Mouse (Mus musculus): ENCODE measurements around the gene Ube2q2. TPM values are rescaled to one million over a fixed set of nuclear protein-coding genes. Genes with fewer than 3 reads are reported as not detected.
"Not testable (repeated sequence)": the region's sequence is repeated elsewhere in the genome, so short reads cannot be mapped to it uniquely, and the experiment has no call there.

Ube2q2 gene
- total and polyA plus RNA-seq, 3 experiments, result 31.6 to 90.6 (median 74.3) TPM

DNA sequence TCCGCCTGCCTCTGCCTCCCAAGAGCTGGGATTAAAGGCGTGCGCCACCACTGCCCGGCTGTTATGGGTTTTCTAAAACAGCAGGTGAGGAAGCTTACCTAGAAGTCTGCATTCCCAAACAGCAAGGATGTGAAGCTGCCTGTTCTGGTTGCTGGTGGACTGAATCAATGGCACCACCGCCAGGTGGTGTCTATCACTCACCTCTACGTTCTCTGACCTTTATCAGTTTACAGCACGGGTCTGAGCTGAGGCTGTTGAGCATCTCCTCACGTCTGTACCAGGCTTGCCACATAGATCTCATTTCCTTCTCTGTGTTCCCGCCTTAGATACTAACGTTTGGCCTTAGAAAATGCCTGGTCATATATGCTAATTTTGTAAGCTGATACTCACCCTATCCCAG lies 80.4 kb downstream of the Ube2q2 start:
- Histone ChIP-seq H3K27me3 (ENCODE audit: insufficient read depth, low read length) (peaks cover 7% of the 10 kb centered on the region), H3K36me3 (replicated peaks) (peaks cover 17% of the 10 kb centered on the region), H3K4me1 (ENCODE audit: insufficient read depth, low read depth, low read length) (0 out of 2 replicates have a peak, but pooled peaks cover 2% of the 10 kb centered on the region), H3K4me3 (ENCODE audit: low read depth, low read length) (no peak overlapping the region), H3K9me3 (replicated peaks) (no peaks in the 10 kb centered on the region)
- DNase-seq (ENCODE audit: low spot score) (no peak), ATAC-seq (ENCODE audit: extremely low read depth, insufficient number of reproducible peaks, low FRiP score, poor library complexity, severe bottlenecking) (no peak)
- TF ChIP-seq POLR2AphosphoS5 (IDR thresholded peaks at IDR 0.05; ENCODE audit: insufficient replicate concordance, low read depth, low read length), result no peak
- no peak for TF ChIP-seq TAL1 (conservative IDR thresholded peaks at IDR 0.05; ENCODE audit: low read depth, low read length)
- TF ChIP-seq GATA1 (IDR thresholded peaks at IDR 0.05; ENCODE audit: borderline replicate concordance, low read length), result no peak

DNA sequence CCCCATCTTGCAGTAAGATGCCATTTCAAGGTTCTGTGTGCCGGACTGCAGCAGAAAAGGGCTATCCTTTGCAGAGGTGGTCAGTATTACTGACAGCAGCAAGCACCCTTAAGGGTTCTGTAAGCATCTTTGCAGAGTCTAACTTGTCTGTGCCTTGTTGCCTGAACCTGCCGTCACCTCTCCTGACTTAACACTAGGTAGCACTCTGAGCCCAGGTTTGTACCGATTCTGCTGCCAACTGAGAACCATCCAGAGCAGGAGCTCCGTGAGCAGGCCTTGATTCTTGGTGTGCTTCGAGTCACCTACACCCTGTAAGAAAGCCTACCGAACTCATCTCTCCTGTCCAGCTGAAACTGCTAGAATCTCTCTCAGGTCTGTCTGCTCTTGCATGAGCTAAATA lies 82.9 kb downstream of the Ube2q2 start:
- no peaks in the 10 kb centered on the region for H3K36me3 ChIP-seq (replicated peaks)
- no peak for DNase-seq (ENCODE audit: low spot score)
- no peak for ATAC-seq (ENCODE audit: extremely low read depth, insufficient number of reproducible peaks, low FRiP score, poor library complexity, severe bottlenecking)
- H3K4me1 ChIP-seq (ENCODE audit: insufficient read depth, low read depth, low read length), result 0 out of 2 replicates have a peak, but pooled peaks cover 2% of the 10 kb centered on the region
- H3K9me3 ChIP-seq (replicated peaks), result no peaks in the 10 kb centered on the region; the same call in 1 of the 2 replicates
- TF ChIP-seq CTCF (IDR thresholded peaks at IDR 0.05; ENCODE audit: low read depth, low read length) (no peak), GATA2 (IDR thresholded peaks at IDR 0.05; ENCODE audit: borderline replicate concordance, low read depth, low read length) (no peak), GATA1 (IDR thresholded peaks at IDR 0.05; ENCODE audit: borderline replicate concordance, low read length) (no peak), POLR2AphosphoS5 (IDR thresholded peaks at IDR 0.05; ENCODE audit: insufficient replicate concordance, low read depth, low read length) (no peak), TAL1 (conservative IDR thresholded peaks at IDR 0.05; ENCODE audit: low read depth, low read length) (no peak)
- H3K27me3 ChIP-seq (ENCODE audit: insufficient read depth, low read length), result peaks cover 7% of the 10 kb centered on the region
- no peak overlapping the region for H3K4me3 ChIP-seq (ENCODE audit: low read depth, low read length)

DNA sequence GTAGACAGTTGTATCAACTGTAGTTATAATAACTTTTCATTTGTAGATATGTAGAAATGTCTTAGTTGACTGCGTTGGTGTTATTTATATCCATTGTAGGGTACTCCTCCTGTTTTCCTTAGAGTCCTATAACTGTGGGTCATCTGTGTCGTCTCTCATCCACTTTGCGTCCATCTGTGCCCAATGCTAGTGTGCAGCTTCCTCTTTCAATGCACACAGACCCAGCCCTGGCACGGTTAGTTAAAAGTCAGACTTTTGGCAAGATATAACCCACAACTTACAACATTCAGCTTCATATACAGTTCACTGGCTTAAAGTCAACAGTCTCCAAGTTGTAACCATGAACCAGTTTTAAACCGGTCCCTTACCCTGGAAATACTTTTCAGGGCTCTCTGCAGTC lies 83.5 kb downstream of the Ube2q2 start:
- 0 out of 2 replicates have a peak, but pooled peaks cover 2% of the 10 kb centered on the region for H3K4me1 ChIP-seq (ENCODE audit: insufficient read depth, low read depth, low read length)
- H3K27me3 ChIP-seq (ENCODE audit: insufficient read depth, low read length), result peaks cover 7% of the 10 kb centered on the region
- no peak overlapping the region for H3K4me3 ChIP-seq (ENCODE audit: low read depth, low read length)
- ATAC-seq (ENCODE audit: extremely low read depth, insufficient number of reproducible peaks, low FRiP score, poor library complexity, severe bottlenecking), result no peak
- TF ChIP-seq CTCF (IDR thresholded peaks at IDR 0.05; ENCODE audit: low read depth, low read length) (no peak), GATA2 (IDR thresholded peaks at IDR 0.05; ENCODE audit: borderline replicate concordance, low read depth, low read length) (no peak), POLR2AphosphoS5 (IDR thresholded peaks at IDR 0.05; ENCODE audit: insufficient replicate concordance, low read depth, low read length) (no peak), GATA1 (IDR thresholded peaks at IDR 0.05; ENCODE audit: borderline replicate concordance, low read length) (no peak), TAL1 (conservative IDR thresholded peaks at IDR 0.05; ENCODE audit: low read depth, low read length) (no peak)
- no peaks in the 10 kb centered on the region for H3K36me3 ChIP-seq (replicated peaks)
- no peak for DNase-seq (ENCODE audit: low spot score)
- no peaks in the 10 kb centered on the region; the same call in 1 of the 2 replicates for H3K9me3 ChIP-seq (replicated peaks)

DNA sequence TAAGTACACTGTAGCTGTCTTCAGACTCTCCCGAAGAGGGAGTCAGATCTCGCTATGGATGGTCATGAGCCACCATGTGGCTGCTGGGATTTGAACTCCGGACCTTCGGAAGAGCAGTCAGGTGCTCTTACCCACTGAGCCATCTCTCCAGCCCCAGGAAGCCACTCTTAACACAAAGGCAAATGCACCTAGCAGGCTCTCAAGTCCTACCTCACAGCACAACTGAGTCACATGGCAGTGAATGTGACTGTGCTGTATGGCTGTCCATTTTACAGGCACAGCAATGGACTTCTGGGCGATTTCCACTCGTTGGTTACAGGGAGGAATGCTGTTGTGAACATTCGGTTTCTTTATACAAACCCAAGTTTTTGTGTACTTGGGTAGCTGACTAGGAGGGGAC lies 83.9 kb downstream of the Ube2q2 start:
- no peaks in the 10 kb centered on the region; the same call in 1 of the 2 replicates for H3K9me3 ChIP-seq (replicated peaks)
- TF ChIP-seq TAL1 (conservative IDR thresholded peaks at IDR 0.05; ENCODE audit: low read depth, low read length) (no peak), CTCF (IDR thresholded peaks at IDR 0.05; ENCODE audit: low read depth, low read length) (no peak), GATA1 (IDR thresholded peaks at IDR 0.05; ENCODE audit: borderline replicate concordance, low read length) (no peak), GATA2 (IDR thresholded peaks at IDR 0.05; ENCODE audit: borderline replicate concordance, low read depth, low read length) (no peak), POLR2AphosphoS5 (IDR thresholded peaks at IDR 0.05; ENCODE audit: insufficient replicate concordance, low read depth, low read length) (no peak)
- 0 out of 2 replicates have a peak, but pooled peaks cover 2% of the 10 kb centered on the region for H3K4me1 ChIP-seq (ENCODE audit: insufficient read depth, low read depth, low read length)
- no peak for DNase-seq (ENCODE audit: low spot score)
- no peak for ATAC-seq (ENCODE audit: extremely low read depth, insufficient number of reproducible peaks, low FRiP score, poor library complexity, severe bottlenecking)
- no peaks in the 10 kb centered on the region for H3K36me3 ChIP-seq (replicated peaks)
- H3K4me3 ChIP-seq (ENCODE audit: low read depth, low read length), result no peak overlapping the region
- H3K27me3 ChIP-seq (ENCODE audit: insufficient read depth, low read length), result peaks cover 7% of the 10 kb centered on the region

DNA sequence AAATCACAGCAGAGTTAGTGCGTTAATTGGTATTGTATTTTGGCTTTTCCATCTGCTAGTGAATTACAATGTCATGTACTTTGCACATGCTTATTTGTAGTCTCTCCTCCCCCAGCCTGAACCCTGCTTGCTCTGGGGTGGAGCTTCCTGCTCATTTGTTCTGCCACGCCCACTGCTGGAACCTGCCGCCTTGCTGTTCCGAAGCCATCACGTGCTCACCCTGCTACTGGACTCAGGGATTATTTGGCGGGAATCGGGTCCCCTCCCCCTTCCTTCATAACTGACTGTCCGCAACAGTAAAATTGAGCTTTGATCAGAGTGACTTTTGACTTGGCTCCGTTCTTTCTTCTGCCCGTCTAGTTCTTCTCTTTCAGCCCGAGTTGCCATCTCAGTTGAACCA lies 84.4 kb downstream of the Ube2q2 start:
- DNase-seq (ENCODE audit: low spot score); H3K36me3 ChIP-seq (replicated peaks); H3K4me1 ChIP-seq (ENCODE audit: insufficient read depth, low read depth, low read length); H3K9me3 ChIP-seq (replicated peaks); H3K4me3 ChIP-seq (ENCODE audit: low read depth, low read length); ATAC-seq (ENCODE audit: extremely low read depth, insufficient number of reproducible peaks, low FRiP score, poor library complexity, severe bottlenecking): not testable (repeated sequence)
- H3K27me3 ChIP-seq (ENCODE audit: insufficient read depth, low read length), result peaks cover 11% of the 10 kb centered on the region

DNA sequence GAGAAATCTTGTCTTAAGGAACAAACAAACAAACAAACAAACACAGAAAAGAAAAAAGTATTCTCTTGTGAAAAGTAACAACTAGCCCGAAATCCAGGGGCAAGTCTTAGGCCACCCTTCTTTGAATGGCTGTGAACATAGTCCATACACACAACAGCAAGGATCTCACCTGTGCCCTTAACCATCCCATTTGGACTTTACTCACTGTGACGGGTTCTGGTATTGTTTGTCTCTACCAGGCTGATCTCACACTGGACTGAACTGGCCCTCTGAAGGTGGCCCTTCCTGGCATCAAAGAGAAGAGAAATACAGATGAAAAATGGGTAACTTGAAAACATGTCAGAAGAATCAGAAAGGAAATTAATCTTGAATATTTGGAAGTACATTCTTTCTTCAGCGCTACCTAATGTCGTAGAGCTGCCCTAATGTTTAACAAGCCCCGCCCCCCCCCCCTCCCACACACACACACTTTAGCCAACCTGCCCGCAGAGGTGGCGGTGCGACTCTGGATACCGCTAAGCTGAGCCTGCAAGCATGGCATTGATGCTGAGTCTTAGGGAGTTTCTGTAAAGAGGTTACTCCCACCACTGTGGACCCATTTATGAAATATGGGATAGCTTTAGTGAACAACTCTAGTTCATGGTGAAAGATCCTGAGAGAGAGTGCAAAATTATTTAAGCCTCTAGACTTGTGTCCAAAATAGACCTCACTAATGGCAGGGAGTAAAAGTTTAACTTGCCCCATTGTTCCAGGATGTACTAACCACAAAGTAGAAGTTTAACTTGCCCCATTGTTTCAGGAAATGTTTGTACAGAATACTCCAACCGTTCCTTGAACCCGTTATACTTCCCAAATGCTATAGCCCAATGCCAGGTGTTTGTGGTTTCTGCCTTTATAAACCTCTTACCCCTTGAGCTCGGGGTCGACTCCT lies 87.8 kb downstream of the Ube2q2 start:
- DNase-seq (ENCODE audit: low spot score), result no peak
- no peak overlapping the region for H3K4me3 ChIP-seq (ENCODE audit: low read depth, low read length)
- no peak for ATAC-seq (ENCODE audit: extremely low read depth, insufficient number of reproducible peaks, low FRiP score, poor library complexity, severe bottlenecking)
- no peaks in the 10 kb centered on the region; the same call in 1 of the 2 replicates for H3K9me3 ChIP-seq (replicated peaks)
- H3K36me3 ChIP-seq (replicated peaks), result no peaks in the 10 kb centered on the region
- H3K4me1 ChIP-seq (ENCODE audit: insufficient read depth, low read depth, low read length), result 0 out of 2 replicates have a peak, but pooled peaks cover 2% of the 10 kb centered on the region
- H3K27me3 ChIP-seq (ENCODE audit: insufficient read depth, low read length), result peaks cover 17% of the 10 kb centered on the region
- TF ChIP-seq GATA1 (IDR thresholded peaks at IDR 0.05; ENCODE audit: borderline replicate concordance, low read length) (no peak), POLR2AphosphoS5 (IDR thresholded peaks at IDR 0.05; ENCODE audit: insufficient replicate concordance, low read depth, low read length) (no peak), CTCF (IDR thresholded peaks at IDR 0.05; ENCODE audit: low read depth, low read length) (no peak), TAL1 (conservative IDR thresholded peaks at IDR 0.05; ENCODE audit: low read depth, low read length) (no peak), GATA2 (IDR thresholded peaks at IDR 0.05; ENCODE audit: borderline replicate concordance, low read depth, low read length) (no peak)

Measured in G1E (cell line).